Mouse (Mus musculus) G1E-ER4 (cell line): ENCODE measurements around the gene Ccdc96. TPM values are rescaled to one million over a fixed set of nuclear protein-coding genes. Genes with fewer than 3 reads are reported as not detected.

Experiments
- GATA1 ChIP-seq: IDR thresholded peaks from one replicate; pipeline ENCODE4 v1.8.0; 2012; ENCODE audit warnings: low read length, inconsistent platforms
- polyA plus RNA-seq: library from polyadenylated mRNA; stranded (reverse); fragments of >175 nt; gene quantifications from 2 replicates; pipeline ENCODE4 v1.2.3, GENCODE M21; 2012

The Ccdc96 gene
- 0.13 and 0.23 TPM in 2 replicates for polyA plus RNA-seq

GRCm38 (mm10) chr5:36484171-36484990 lies at the start of gene Ccdc96, which contains the start of gene Tada2b:
Ccdc96 (plus strand) TSS chr5:36484588.
Tada2b (minus strand) TSS chr5:36484285.
- no peak for TF ChIP-seq GATA1

DNA sequence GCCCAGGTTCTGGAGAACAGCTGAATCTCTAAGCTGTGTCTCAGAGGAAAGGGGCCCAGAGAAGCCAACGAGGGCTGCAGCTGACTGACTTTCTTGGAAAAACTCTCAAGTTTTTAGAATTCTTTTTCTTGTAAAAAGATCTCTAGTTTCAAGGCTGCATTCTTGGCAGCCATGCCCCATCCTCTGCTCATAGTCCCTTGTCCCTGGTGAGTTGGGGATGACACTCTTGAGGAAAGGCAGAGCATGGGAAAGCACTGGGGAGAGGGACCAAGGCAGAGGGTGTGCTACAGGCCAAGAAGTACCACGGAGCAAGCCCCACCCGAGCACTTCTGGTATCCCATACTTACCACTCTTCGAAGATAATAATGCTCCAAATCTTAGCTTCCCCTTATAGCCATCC lies 47.5 kb upstream of the Ccdc96 start:
- no peak for TF ChIP-seq GATA1

DNA sequence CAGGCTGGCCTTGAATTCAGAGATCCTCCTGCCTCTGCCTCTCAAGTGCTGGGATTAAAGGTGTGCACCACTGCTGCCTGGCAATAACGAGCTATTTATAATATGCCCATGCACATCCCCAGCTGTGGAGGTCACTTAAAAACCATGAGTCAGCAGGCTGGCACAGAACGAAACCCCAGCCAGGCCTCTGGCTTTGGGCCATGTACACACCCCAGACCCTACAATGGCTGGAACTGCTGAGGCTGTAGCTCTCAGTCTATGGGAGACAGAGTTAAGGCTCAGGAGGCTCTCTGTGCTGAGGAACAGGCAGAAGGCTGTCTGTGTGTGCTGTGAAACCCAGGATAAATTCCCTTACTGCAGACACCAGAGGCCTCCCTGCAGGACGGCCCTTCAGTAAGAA lies 43.6 kb upstream of the Ccdc96 start:
- no peak for TF ChIP-seq GATA1

- no peak for TF ChIP-seq GATA1
Measured at GRCm38 (mm10) chr5:36444611-36445010, 39.8 kb upstream of the Ccdc96 start.

DNA sequence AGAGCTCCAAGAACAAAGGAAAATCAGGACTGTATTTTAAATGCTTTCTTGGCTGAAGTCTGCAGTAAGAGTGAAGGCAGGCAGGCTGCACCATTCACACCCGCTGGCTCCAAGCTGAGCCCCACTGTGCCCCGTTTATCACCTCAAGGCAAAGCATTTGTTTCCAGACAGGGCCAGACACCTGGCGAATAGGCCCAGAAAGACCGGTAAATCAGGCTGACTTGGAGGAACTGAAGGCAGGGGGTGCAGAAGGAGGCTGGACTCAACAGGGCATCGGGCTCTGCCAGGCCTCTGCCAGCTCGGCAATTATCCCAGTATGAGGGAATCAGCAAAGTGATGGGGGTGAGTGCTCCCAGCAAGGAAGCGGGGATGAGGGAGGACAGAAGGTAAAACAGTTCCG lies 39.4 kb upstream of the Ccdc96 start:
- TF ChIP-seq GATA1 = no peak

DNA sequence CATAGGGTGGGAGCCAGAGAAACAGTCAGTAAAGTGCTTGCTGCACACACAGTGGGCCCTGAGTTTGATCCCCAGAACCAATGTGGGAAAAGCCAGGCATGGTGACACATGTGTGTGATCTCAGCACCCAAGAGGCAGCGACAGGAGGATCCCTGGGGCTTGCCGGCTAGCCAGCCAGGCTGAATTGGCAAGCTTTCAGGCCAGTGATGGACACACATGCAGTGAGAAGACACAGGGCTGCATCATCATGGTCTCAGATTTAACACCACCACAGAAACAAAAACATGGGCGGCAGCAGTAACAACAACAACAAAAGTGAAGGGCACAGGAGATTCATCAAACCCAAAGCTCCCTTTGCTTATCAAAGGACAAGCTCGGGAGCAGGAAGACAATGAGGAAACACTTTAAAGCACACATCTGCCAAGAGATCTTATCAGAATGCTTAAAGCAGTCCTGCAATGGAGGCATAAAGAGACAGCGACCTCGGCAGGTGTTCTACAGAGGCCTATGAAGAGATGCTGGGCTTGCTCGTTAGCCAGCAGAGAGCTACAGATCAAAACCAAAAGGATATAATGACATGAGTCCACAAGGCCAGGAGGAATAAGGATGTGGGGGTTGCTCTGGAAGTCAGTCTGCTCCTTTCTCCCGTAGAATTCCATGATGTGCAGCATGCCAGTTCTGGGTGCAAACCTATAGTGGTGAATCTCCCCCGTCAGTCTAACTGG lies 38.1 kb upstream of the Ccdc96 start:
- TF ChIP-seq GATA1 = no peak

DNA sequence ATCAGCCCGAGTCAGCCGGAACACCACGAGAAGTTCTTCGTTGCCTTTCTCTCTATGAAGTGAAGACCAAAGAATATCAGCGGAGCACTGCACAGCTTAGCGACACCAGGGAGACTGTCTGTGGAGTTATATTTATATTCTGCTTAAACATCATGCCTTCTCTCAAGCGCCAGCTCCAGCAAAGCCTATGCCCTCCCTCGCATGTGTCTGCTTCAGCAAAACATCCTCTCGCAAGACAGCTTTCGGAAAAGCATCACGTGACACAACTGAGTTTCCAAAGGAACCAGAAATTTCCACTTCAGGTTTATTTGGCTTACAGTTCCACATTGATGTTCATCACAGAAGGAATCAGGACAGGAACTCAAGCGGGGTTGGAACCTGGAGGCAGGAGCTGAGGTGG lies 36.5 kb upstream of the Ccdc96 start:
- no peak for TF ChIP-seq GATA1

DNA sequence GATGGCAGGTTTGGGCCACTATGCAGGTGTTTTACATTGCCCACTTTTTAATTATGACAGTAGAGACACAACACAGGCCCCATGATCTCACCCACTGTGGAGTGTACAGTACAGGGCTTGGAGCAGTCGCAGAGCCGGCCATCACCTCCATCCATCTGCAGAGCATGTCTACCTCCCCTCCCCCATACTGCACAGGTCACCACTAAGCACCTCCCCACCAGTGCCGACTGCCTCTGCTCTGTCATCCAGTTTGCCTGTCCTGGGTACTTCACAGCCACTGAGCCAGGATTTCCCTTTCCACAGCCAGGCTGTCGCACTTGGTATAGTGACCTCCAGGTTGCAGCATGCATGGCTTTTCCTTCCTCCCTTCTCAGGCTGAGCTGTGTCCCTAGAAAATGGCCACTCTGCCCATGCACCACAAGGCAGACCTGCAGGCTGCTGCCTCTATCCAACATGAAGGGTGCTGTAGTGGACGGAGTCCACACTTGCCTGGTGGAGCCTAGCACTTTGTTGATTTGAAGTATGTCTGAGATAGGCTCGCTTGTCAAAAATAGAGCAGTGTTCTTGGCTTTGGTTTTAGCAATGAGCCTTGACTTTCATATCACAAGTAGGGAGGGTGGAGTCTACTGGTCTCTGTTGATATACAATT lies 34.6 kb upstream of the Ccdc96 start:
- TF ChIP-seq GATA1 = no peak

DNA sequence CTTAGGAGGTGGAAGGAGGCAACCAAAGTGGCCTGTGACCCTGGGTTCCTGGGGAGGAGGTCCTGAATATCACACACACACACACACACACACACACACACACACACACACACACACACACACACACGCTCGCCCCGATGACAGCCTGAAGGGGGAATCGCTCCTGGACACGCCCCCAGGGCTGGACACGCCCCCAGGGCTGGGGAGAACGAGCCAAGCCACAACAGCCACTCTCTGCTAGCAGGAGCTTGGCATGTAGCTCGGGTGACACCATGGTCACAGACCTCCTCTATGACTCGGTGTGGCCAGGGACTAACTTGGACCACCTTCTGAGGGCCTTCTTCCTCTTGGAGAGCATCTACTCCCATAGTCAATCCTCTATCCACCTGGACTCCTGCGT lies 33.3 kb upstream of the Ccdc96 start:
- TF ChIP-seq GATA1 = no peak

DNA sequence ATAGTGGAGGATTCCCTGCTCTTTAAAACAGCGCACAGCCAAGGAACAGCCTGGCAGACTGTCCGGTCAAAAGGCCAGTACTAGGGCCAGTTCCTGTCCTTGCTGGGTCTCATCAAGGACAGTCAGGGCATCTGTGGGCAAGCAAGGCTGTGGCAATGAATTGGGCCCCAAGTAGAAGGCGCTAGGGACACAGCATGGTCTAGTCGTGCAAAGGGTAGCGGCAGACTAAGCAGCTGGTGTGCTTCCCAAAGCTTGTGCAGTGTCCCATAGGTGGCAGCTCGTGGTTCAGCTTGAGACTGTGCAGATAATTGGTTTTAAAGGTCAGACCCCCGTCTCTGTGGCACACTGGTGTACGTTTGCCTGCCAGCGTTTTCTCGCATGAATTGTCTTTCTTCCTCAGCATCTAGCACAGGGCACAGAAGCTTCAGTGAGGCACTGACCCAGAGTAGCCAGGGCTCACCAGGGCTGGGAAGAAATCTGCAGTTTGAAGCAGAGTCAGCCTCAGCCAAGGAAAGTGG lies 32.5 kb upstream of the Ccdc96 start:
- no peak for TF ChIP-seq GATA1

- TF ChIP-seq GATA1 = no peak
Measured at GRCm38 (mm10) chr5:36452821-36453220, 31.6 kb upstream of the Ccdc96 start.

DNA sequence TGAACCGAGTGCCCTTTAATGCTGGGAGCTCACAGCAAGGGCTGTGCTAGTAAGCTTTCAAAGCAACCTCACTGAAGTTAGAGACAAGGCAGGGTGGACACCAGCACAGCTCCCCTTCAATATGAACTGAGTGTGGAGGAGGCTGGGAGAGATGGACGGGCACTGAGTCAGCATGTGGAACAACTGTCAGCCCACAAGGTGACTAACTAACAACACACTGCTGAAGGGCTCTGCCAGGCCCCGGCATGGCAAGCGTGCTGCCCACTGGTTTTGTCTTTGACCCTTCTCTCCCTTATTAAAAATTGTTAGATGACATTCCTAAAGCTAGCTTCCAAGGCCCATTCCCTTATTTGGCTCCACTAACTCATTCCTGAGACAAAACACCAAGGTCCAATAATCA lies 26.7 kb upstream of the Ccdc96 start:
- no peak for TF ChIP-seq GATA1

DNA sequence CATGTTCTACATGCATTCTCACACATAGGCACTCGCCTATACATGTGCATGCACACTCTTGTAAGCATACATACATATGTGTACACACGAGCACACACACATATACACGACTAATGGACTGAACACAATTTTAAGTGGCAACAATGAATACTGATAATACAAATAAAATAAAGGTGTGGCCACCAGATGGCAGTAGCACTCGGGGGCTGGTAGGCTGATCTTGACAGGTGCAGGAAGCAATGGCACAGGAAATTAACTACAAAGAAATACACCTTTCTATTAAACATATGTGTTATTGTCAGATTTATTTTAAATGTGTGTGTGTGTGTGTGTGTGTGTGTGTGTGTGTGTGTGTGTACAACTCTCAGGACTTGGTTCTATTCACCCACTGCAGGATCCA lies 25.5 kb upstream of the Ccdc96 start:
- no peak for TF ChIP-seq GATA1

DNA sequence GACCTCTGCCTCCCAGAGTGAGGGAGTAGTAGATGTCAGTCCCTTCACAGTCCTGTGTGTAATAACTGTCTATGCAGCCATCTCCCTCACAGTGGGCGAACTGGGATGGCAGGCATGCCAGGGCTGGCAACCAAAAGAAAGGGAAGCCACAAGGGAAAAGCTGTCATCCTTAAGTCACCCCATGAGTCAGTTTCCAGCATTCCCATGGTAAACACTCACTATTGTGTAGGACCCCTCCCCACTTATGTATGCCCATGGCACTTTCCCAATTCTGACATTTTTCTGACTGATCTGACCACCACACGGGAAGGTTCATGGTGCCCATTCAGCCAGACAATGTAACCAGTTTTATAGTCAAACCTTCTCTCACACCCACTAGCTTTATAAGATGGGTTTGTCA lies 23.7 kb upstream of the Ccdc96 start:
- no peak for TF ChIP-seq GATA1

DNA sequence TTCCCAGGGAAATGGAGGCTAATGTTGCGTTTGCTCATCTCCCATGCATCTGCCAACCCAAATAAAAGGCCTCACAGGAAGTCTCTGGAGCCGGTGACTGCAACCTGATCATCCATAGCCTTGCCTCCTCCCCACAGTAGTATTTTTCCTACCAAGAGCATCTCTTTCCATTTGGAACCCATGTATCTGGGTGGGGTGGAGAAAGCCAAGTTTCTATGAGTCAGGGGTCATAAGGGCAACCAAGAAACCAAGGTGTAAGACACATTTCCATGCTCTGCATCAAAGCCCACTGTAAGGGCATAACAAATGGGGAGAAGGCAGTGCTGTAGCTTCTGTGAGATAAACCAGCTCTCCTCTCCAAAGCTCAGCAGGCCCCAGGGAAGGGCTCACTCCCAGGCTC lies 23.2 kb upstream of the Ccdc96 start:
- TF ChIP-seq GATA1 = no peak

DNA sequence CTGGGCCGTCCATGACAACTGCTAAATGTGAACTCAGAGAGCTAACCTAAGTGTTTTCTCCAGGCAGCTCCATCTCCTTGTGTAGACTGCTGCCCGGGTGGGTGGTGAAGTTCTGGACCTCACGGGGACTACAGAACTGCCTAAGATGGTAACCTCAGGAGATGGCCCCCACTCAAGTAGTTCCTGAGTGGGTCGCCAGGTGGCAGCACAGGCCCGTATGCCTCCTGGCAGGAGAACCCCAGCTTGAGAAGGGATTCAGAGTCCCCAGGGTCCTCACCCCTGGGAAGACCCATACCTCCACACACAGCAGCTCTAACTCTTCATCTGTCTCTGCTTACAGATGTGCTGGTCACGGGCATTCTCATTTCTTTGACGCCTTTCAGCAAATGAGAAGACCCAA lies 21.6 kb upstream of the Ccdc96 start:
- no peak for TF ChIP-seq GATA1

- no peak for TF ChIP-seq GATA1
Measured at GRCm38 (mm10) chr5:36463391-36463790, 21.0 kb upstream of the Ccdc96 start.
